In genomic region chr4:155154986-155155385, GRCm38 (mm10) we compare ENCODE assay signal across 12 mouse cellular contexts.
DNase-seq lines count a peak whose midpoint lies in the region; ATAC-seq lines count a peak whose summit lies in the region.
"Had no signal": no experiment of that assay in that cellular context is flagged by ENCODE, and none has a peak within 500 bp of the region (broad histone marks: within the 10 kb centered on the region; RNA-seq: fewer than 3 reads in every experiment).

No protein-coding gene starts in this region.

- H3K9ac ChIP-seq in heart, embryonic 11.5 days (ENCODE audit: low read depth, low read length), result no peak overlapping the region
- no peak overlapping the region for H3K9ac ChIP-seq in forebrain, embryonic 15.5 days (replicated peaks)
- H3K9ac ChIP-seq: liver, embryonic 15.5 days had no signal

- no peaks in the 10 kb centered on the region for H3K27me3 ChIP-seq in heart, embryonic 11.5 days (ENCODE audit: control insufficient read depth, insufficient read depth, low read length)
- H3K27me3 ChIP-seq in limb, embryonic 10.5 days (ENCODE audit: low read depth, poor library complexity, severe bottlenecking), result peaks cover 18% of the 10 kb centered on the region
- H3K27me3 ChIP-seq in forebrain, embryonic 15.5 days, result no peaks in the 10 kb centered on the region

- H3K36me3 ChIP-seq in heart, embryonic 11.5 days (ENCODE audit: control insufficient read depth, insufficient read depth, low read length), result peaks cover 21% of the 10 kb centered on the region
- peaks cover 71% of the 10 kb centered on the region for H3K36me3 ChIP-seq in limb, embryonic 10.5 days
- peaks cover 42% of the 10 kb centered on the region for H3K36me3 ChIP-seq in forebrain, embryonic 15.5 days

- no peaks in the 10 kb centered on the region for H3K9me3 ChIP-seq in heart, embryonic 11.5 days (replicated peaks; ENCODE audit: control insufficient read depth, low read length)
- no peaks in the 10 kb centered on the region for H3K9me3 ChIP-seq in limb, embryonic 10.5 days (replicated peaks)
- no peaks in the 10 kb centered on the region for H3K9me3 ChIP-seq in forebrain, embryonic 15.5 days
- H3K9me3 ChIP-seq: liver, embryonic 15.5 days had no signal

- H3K4me1 ChIP-seq in heart, embryonic 11.5 days (ENCODE audit: control insufficient read depth, insufficient read depth, low read length), result peaks cover 23% of the 10 kb centered on the region
- H3K4me1 ChIP-seq in limb, embryonic 10.5 days, result peaks cover 57% of the 10 kb centered on the region
- peaks cover 15% of the 10 kb centered on the region for H3K4me1 ChIP-seq in forebrain, embryonic 15.5 days

- no peak overlapping the region for H3K4me2 ChIP-seq in heart, embryonic 11.5 days
- no peak overlapping the region for H3K4me2 ChIP-seq in forebrain, embryonic 15.5 days (replicated peaks)
- H3K4me2 ChIP-seq: liver, embryonic 15.5 days had no signal

- no peak overlapping the region for H3K4me3 ChIP-seq in heart, embryonic 11.5 days (ENCODE audit: low read depth, low read length)
- no peak overlapping the region for H3K4me3 ChIP-seq in limb, embryonic 10.5 days
- H3K4me3 ChIP-seq in forebrain, embryonic 15.5 days, result no peak overlapping the region
- H3K4me3 ChIP-seq: liver, embryonic 15.5 days had no signal

- peak; percentile 98 for DNase-seq in heart, adult 11 months
- DNase-seq in 3T3-L1 (ENCODE audit: low read depth, low spot score) (peak; percentile 69), MN1 (ENCODE audit: low spot score) (peak; percentile 66)
- DNase-seq in limb, embryonic 10.5 days (ENCODE audit: low spot score), result no peak
- DNase-seq in thymus, postnatal 14 days, result no peak
- DNase-seq in cerebellum, adult 18-20 months, result no peak
- DNase-seq: spleen, adult 18-20 months; thymus, adult 2 months had no signal

- H3K27ac ChIP-seq in heart, embryonic 11.5 days (ENCODE audit: low read depth, low read length), result no peak overlapping the region
- H3K27ac ChIP-seq in limb, embryonic 10.5 days, result peak overlapping the region; percentile 43; the same call in 1 of the 2 replicates
- H3K27ac ChIP-seq in forebrain, embryonic 15.5 days (replicated peaks), result no peak overlapping the region
- H3K27ac ChIP-seq: liver, embryonic 15.5 days had no signal

- ATAC-seq in heart, embryonic 11.5 days (replicated peaks; ENCODE audit: insufficient number of reproducible peaks, low FRiP score, low TSS enrichment), result no peak
- ATAC-seq in forebrain, embryonic 15.5 days (replicated peaks), result no peak
- ATAC-seq: inflammation-experienced regulatory T-cells, adult 6 months had no signal

- WGBS in heart, embryonic 11.5 days (ENCODE audit: insufficient replicate concordance), result 59% methylated on average over 11 of the region's 11 CpGs
- WGBS in limb, embryonic 10.5 days, result 67% methylated on average over 11 of the region's 11 CpGs
- 83% methylated on average over 11 of the region's 11 CpGs for WGBS in forebrain, embryonic 15.5 days

Comparison
In these comparisons a context has a peak if more than half of its experiments do, and no peak if none do; other contexts are left out.
1. DNase-seq: peak in heart, adult 11 months (single experiment), 3T3-L1 (single experiment) and MN1 (single experiment); none in limb, embryonic 10.5 days (single experiment), thymus, postnatal 14 days (single experiment) and cerebellum, adult 18-20 months (0 of 2).